Mouse (Mus musculus) neural tube, embryonic 13.5 days (tissue): Measurements from ENCODE around the gene Tnnt3. TPM values are rescaled to one million over a fixed set of nuclear protein-coding genes. Genes with fewer than 3 reads are reported as not detected.

Experiments used
- ATAC-seq: fragments of 200-750 bp; cut with Nextera tagmentation; 2 replicates; pipeline ENCODE4 v1.8.0; 2017; ENCODE audit warnings: low read depth, mild to moderate bottlenecking, moderate TSS enrichment, moderate library complexity
- H3K27ac ChIP-seq: fragments of 300-500 bp; sonication (generic); replicated peaks from 2 replicates; pipeline ENCODE4 v1.5.1; 2015; ENCODE audit warnings: moderate library complexity, mild to moderate bottlenecking, inconsistent platforms
- H3K27me3 ChIP-seq: fragments of 300-500 bp; sonication (generic); 2 replicates; pipeline ENCODE4 v1.6.1; 2015; ENCODE audit warnings: mild to moderate bottlenecking, inconsistent platforms
- H3K36me3 ChIP-seq: fragments of 300-500 bp; sonication (generic); 2 replicates; pipeline ENCODE4 v1.6.1; 2015; ENCODE audit warnings: mild to moderate bottlenecking, inconsistent platforms
- H3K4me1 ChIP-seq: fragments of 300-500 bp; sonication (generic); replicated peaks from 2 replicates; pipeline ENCODE4 v1.6.1; 2015; ENCODE audit warnings: inconsistent platforms
- H3K4me2 ChIP-seq: fragments of 300-500 bp; sonication (generic); 2 replicates; pipeline ENCODE4 v1.6.1; 2015; ENCODE audit warnings: inconsistent platforms, mild to moderate bottlenecking, moderate library complexity
- H3K4me3 ChIP-seq: fragments of 300-500 bp; sonication (generic); 2 replicates; pipeline ENCODE4 v1.5.1; 2015; ENCODE audit warnings: mild to moderate bottlenecking, inconsistent platforms
- H3K9ac ChIP-seq: fragments of 300-500 bp; sonication (generic); 2 replicates; pipeline ENCODE4 v1.6.1; 2015; ENCODE audit warnings: moderate library complexity, mild to moderate bottlenecking, inconsistent platforms
- H3K9me3 ChIP-seq: fragments of 300-500 bp; sonication (generic); 2 replicates; pipeline ENCODE4 v1.6.1; 2016; ENCODE audit warnings: inconsistent platforms
- WGBS: fragments of 180-500 bp; shearing (Covaris S2); methylation state at CpG from one replicate; pipeline ENCODE4 v1.1.7; 2015; 5-methylcytosine and 5-hydroxymethylcytosine counted together
- polyA plus RNA-seq: library from polyadenylated mRNA; unstranded; fragments of >200 nt; fragmentation: Nextera tagmentation; extraction: Ambion mirVana; gene quantifications from 2 replicates; pipeline ENCODE4 v1.2.1, GENCODE M21; 2015

The Tnnt3 gene
- polyA plus RNA-seq, 1 experiment from 2014 or later = 2.4 TPM

GRCm38 (mm10) chr7:142514048-142514447, 15.4 kb downstream of the Tnnt3 start:
- Histone ChIP-seq H3K27ac (no peak overlapping the region), H3K4me2 (no peak overlapping the region), H3K4me3 (no peak overlapping the region), H3K9ac (no peak overlapping the region), H3K4me1 (peaks cover 35% of the 10 kb centered on the region), H3K9me3 (no peaks in the 10 kb centered on the region), H3K27me3 (peaks cover 38% of the 10 kb centered on the region), H3K36me3 (no peaks in the 10 kb centered on the region)
- ATAC-seq = no peak
- 89% methylated on average over 4 of the region's 4 CpGs for WGBS

- Histone ChIP-seq H3K9me3 (no peaks in the 10 kb centered on the region), H3K36me3 (no peaks in the 10 kb centered on the region), H3K4me3 (no peak overlapping the region), H3K9ac (peak overlapping the region; percentile 56; the same call in 1 of the 2 replicates), H3K4me1 (peaks cover 18% of the 10 kb centered on the region), H3K4me2 (peak overlapping the region; percentile 32), H3K27ac (peak overlapping the region; percentile 61), H3K27me3 (peaks cover 38% of the 10 kb centered on the region)
- WGBS = 43% methylated on average over 21 of the region's 21 CpGs
- ATAC-seq = peak; percentile 76
These were observed 17.8 kb downstream of the Tnnt3 start for GRCm38 (mm10) chr7:142516221-142516978.

GRCm38 (mm10) chr7:142517531-142517930, 18.9 kb downstream of the Tnnt3 start:
- H3K9me3 ChIP-seq = no peaks in the 10 kb centered on the region
- peaks cover 34% of the 10 kb centered on the region for H3K27me3 ChIP-seq
- H3K4me3 ChIP-seq = no peak overlapping the region
- no peak for ATAC-seq
- no peak overlapping the region for H3K9ac ChIP-seq
- H3K4me1 ChIP-seq = peaks cover 18% of the 10 kb centered on the region
- WGBS = 81% methylated on average over 3 of the region's 3 CpGs
- H3K27ac ChIP-seq = no peak overlapping the region
- no peak overlapping the region for H3K4me2 ChIP-seq
- no peaks in the 10 kb centered on the region for H3K36me3 ChIP-seq

- no peak overlapping the region for H3K4me3 ChIP-seq
- H3K27ac ChIP-seq = no peak overlapping the region
- no peaks in the 10 kb centered on the region for H3K9me3 ChIP-seq
- peaks cover 39% of the 10 kb centered on the region for H3K4me1 ChIP-seq
- H3K36me3 ChIP-seq = no peaks in the 10 kb centered on the region
- ATAC-seq = no peak
- peaks cover 18% of the 10 kb centered on the region for H3K27me3 ChIP-seq
- H3K4me2 ChIP-seq = no peak overlapping the region
- 86% methylated on average over 4 of the region's 4 CpGs for WGBS
- H3K9ac ChIP-seq = no peak overlapping the region
These were observed 21.7 kb downstream of the Tnnt3 start for GRCm38 (mm10) chr7:142520331-142520730.

- no peak overlapping the region for H3K4me2 ChIP-seq
- WGBS = 26% methylated on average over 4 of the region's 4 CpGs
- no peaks in the 10 kb centered on the region for H3K9me3 ChIP-seq
- H3K4me1 ChIP-seq = peaks cover 31% of the 10 kb centered on the region
- no peaks in the 10 kb centered on the region for H3K36me3 ChIP-seq
- H3K9ac ChIP-seq = no peak overlapping the region
- no peak overlapping the region for H3K4me3 ChIP-seq
- no peak for ATAC-seq
- H3K27ac ChIP-seq = peak overlapping the region; percentile 67; the same call in 1 of the 2 replicates
- H3K27me3 ChIP-seq = peaks cover 14% of the 10 kb centered on the region
These were observed 23.7 kb downstream of the Tnnt3 start for GRCm38 (mm10) chr7:142522352-142522751.

GRCm38 (mm10) chr7:142523200-142523990, 24.8 kb downstream of the Tnnt3 start:
- peak overlapping the region; percentile 21 for H3K4me2 ChIP-seq
- H3K27ac ChIP-seq = peak overlapping the region; percentile 67
- no peak overlapping the region for H3K4me3 ChIP-seq
- peaks cover 31% of the 10 kb centered on the region for H3K4me1 ChIP-seq
- ATAC-seq = no peak
- H3K9me3 ChIP-seq = no peaks in the 10 kb centered on the region
- WGBS = 13% methylated on average over 17 of the region's 17 CpGs
- H3K36me3 ChIP-seq = no peaks in the 10 kb centered on the region
- H3K9ac ChIP-seq = peak overlapping the region; percentile 18; the same call in 1 of the 2 replicates
- H3K27me3 ChIP-seq = peaks cover 14% of the 10 kb centered on the region

GRCm38 (mm10) chr7:142525342-142526178, 26.9 kb downstream of the Tnnt3 start:
- WGBS = 22% methylated on average over 13 of the region's 13 CpGs
- Histone ChIP-seq H3K4me1 (peaks cover 31% of the 10 kb centered on the region), H3K9ac (no peak overlapping the region), H3K36me3 (no peaks in the 10 kb centered on the region), H3K27ac (peak overlapping the region; percentile 52), H3K27me3 (peaks cover 20% of the 10 kb centered on the region), H3K4me3 (no peak overlapping the region), H3K4me2 (no peak overlapping the region), H3K9me3 (no peaks in the 10 kb centered on the region)
- no peak for ATAC-seq

- Histone ChIP-seq H3K36me3 (no peaks in the 10 kb centered on the region), H3K27ac (no peak overlapping the region), H3K27me3 (peaks cover 9% of the 10 kb centered on the region), H3K4me2 (no peak overlapping the region), H3K9me3 (no peaks in the 10 kb centered on the region), H3K4me1 (peaks cover 32% of the 10 kb centered on the region), H3K9ac (no peak overlapping the region), H3K4me3 (no peak overlapping the region)
- ATAC-seq = no peak
- 60% methylated on average over 10 of the region's 10 CpGs for WGBS
These were observed 30.7 kb downstream of the Tnnt3 start for GRCm38 (mm10) chr7:142529350-142529749.

GRCm38 (mm10) chr7:142531973-142532521, 33.4 kb downstream of the Tnnt3 start:
- Histone ChIP-seq H3K36me3 (peaks cover 7% of the 10 kb centered on the region; the same call in 1 of the 2 replicates), H3K9me3 (no peaks in the 10 kb centered on the region), H3K4me1 (peaks cover 19% of the 10 kb centered on the region), H3K4me2 (peak overlapping the region; percentile 75), H3K9ac (peak overlapping the region; percentile 85), H3K27ac (peak overlapping the region; percentile 80; the same call in 1 of the 2 replicates), H3K4me3 (no peak overlapping the region), H3K27me3 (peaks cover 9% of the 10 kb centered on the region)
- ATAC-seq = peak; percentile 41
- WGBS = 84% methylated on average over 4 of the region's 4 CpGs

GRCm38 (mm10) chr7:142532671-142533058, 34.0 kb downstream of the Tnnt3 start, which contains the start of gene Mrpl23:
Mrpl23 (plus strand) TSS chr7:142532686.
- 5% methylated on average over 17 of the region's 17 CpGs for WGBS
- peak within 1 kb of the TSS; percentile 85 for H3K9ac ChIP-seq
- no peaks in the 10 kb centered on the region for H3K9me3 ChIP-seq
- ATAC-seq = peak; percentile 80
- H3K27me3 ChIP-seq = peaks cover 6% of the 10 kb centered on the region; the same call in 1 of the 2 replicates
- H3K27ac ChIP-seq = peak within 1 kb of the TSS; percentile 80
- H3K4me2 ChIP-seq = peak within 1 kb of the TSS; percentile 75
- peaks cover 7% of the 10 kb centered on the region; the same call in 1 of the 2 replicates for H3K36me3 ChIP-seq
- peaks cover 21% of the 10 kb centered on the region for H3K4me1 ChIP-seq
- H3K4me3 ChIP-seq = peak within 1 kb of the TSS; percentile 77
